Mouse (Mus musculus) B cell, adult 67 days (primary cell): ENCODE measurements around the gene Nat8l. TPM values are rescaled to one million over a fixed set of nuclear protein-coding genes. Genes with fewer than 3 reads are reported as not detected.

ENCODE experiments used
- total RNA-seq, 2 experiments: library from RNA; stranded (reverse); gene quantifications; 4 replicates each; pipeline ENCODE4 v1.2.4; 2023

The Nat8l gene
- total RNA-seq = under 1 TPM; 0.09 to 0.30 TPM

DNA sequence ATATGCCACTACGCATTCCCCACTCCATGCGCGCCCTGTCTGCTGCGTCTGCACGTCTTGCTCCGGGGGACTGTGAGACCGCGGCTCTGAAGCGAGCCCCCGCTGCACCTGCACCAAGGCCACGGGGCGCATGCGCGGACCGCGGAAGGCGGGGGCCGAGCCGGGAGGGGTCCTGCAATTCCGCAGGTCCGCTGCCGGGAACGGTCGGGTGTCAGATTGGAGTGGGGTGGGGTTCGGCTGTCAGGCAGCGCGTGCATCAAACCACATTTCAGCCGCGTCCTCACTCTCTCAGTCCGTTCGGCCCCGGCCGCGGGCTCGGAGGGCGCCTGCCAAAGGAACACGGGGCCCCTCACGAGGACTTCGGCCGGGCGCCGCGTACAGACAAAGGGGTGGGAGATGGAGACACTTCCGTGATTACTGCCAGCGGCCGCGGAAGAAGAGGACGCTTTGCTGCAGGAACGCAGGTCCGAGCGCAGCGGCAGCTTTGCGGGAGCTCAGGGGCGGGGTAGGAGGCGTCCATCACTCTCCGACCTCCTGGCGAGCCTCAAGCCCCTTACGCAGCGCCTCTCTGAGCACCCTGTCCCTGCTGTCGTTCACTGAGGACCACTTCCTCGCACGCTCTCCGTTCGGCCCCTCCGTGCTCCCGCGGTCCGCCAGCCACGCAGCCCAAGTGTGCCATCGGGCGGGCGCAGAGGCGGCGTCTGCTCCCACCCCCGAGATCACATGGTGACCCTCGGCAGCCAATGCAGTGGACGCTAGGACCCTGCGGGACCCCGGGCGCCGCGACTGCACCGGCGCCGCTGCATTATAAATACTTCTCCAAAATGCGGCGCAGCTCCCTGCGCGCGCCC lies at the start of gene Nat8l:
TSS of gene Nat8l (plus strand) at position 142 of the 851 bp plus-strand sequence.

DNA sequence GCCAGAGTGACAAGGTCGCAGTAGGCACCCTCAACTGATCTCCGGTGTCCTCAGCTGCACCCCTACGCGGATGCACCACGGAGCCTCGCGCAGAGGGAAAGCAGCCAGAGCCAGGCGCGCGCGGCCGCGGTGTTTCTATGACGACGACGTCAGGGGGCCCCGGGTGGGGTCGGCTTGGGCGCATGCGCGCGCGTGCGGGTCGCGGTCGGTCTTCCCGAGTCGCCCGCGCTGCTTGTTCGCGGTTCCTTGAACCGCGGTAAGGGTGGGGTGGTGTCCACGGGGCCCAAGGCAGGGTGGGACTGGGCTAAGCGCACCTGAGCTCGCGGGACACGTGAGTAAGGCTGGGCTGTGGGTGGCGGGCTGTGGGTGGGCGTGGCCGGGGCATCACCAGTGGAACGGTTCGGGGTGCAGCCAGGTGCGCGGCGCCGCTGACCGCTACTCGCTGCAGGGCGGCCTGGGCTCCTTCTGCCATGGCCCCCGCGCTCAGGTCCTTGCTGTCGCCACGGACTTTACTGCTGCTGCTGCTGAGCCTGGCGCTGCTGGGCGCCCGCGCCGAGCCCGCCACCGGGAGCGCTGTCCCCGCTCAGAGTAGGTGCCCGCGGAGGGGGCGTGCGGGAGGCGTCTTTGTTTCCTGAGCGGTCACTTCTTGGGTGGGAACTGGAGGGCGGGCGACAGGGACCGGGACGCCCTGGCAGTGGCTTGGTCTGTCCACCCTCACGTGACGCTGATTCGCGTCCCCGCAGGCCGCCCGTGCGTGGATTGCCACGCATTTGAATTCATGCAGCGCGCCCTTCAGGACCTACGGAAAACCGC lies 12.3 kb upstream of the Nat8l start, which contains the start of gene Gm1673:
TSS of gene Gm1673 (plus strand) at position 125 of the 813 bp plus-strand sequence.

Other genes starting within 250 kb of the Nat8l start
- gene Letm1, start 213.2 kb upstream of the Nat8l start, total RNA-seq = 10 to 100 TPM; 71.4 to 71.6 TPM
- gene Nsd2, start 175.3 kb upstream of the Nat8l start, total RNA-seq = 10 to 100 TPM; 38.7 to 41.9 TPM
- gene Nelfa, start 59.6 kb upstream of the Nat8l start, total RNA-seq = 10 to 100 TPM; 34.4 to 36.4 TPM
- not detected for gene Gm1673, start 12.6 kb upstream of the Nat8l start, total RNA-seq
- 1 to 10 TPM; 1.9 to 3.3 TPM for gene Poln, start 173.5 kb downstream of the Nat8l start, total RNA-seq
- 10 to 100 TPM; 37.6 to 43.8 TPM for gene Haus3, start 173.5 kb downstream of the Nat8l start, total RNA-seq
- gene Mxd4, start 191.7 kb downstream of the Nat8l start, total RNA-seq = 10 to 100 TPM; 69.0 to 97.5 TPM